Mouse (Mus musculus) lung, postnatal 0 days (tissue): Measurements from ENCODE around the gene Bad. TPM values are rescaled to one million over a fixed set of nuclear protein-coding genes. Genes with fewer than 3 reads are reported as not detected.

Experiments
- ATAC-seq: fragments of 200-750 bp; cut with Nextera tagmentation; 2 replicates; pipeline ENCODE4 v1.8.0; 2017; ENCODE audit warnings: moderate library complexity
- DNase-seq: peaks from one replicate; pipeline ENCODE4 v3.0.0-alpha.2; 2016; ENCODE audit warnings: low spot score
- H3K27ac ChIP-seq: fragments of 300-500 bp; sonication (generic); 2 replicates; pipeline ENCODE4 v1.5.1; 2014; ENCODE audit warnings: antibody characterized with exemption, mild to moderate bottlenecking, low read length, mixed read lengths
- H3K27me3 ChIP-seq: fragments of 300-500 bp; sonication (generic); replicated peaks from 2 replicates; pipeline ENCODE4 v1.6.1; 2014; ENCODE audit warnings: low read length, mixed read lengths; ENCODE audit not compliant: insufficient read depth
- H3K36me3 ChIP-seq: fragments of 300-500 bp; sonication (generic); 2 replicates; pipeline ENCODE4 v1.6.1; 2014; ENCODE audit warnings: low read length, mixed read lengths; ENCODE audit not compliant: insufficient read depth
- H3K4me1 ChIP-seq: fragments of 300-500 bp; sonication (generic); 2 replicates; pipeline ENCODE4 v1.6.1; 2014; ENCODE audit warnings: antibody characterized with exemption, low read depth, low read length, mixed read lengths; ENCODE audit not compliant: insufficient read depth
- H3K4me2 ChIP-seq: fragments of 300-500 bp; sonication (generic); replicated peaks from 2 replicates; pipeline ENCODE4 v1.6.1; 2014; ENCODE audit warnings: low read depth, mild to moderate bottlenecking, low read length, moderate library complexity, mixed read lengths
- H3K4me3 ChIP-seq: fragments of 300-500 bp; sonication (generic); 2 replicates; pipeline ENCODE4 v1.5.1; 2014; ENCODE audit warnings: low read depth, low read length
- H3K9ac ChIP-seq: fragments of 300-500 bp; sonication (generic); replicated peaks from 2 replicates; pipeline ENCODE4 v1.6.1; 2014; ENCODE audit warnings: low read depth, mild to moderate bottlenecking
- H3K9me3 ChIP-seq: fragments of 300-500 bp; sonication (generic); 2 replicates; pipeline ENCODE4 v1.6.1; 2016; ENCODE audit warnings: low read length, mixed read lengths
- CTCF ChIP-seq: IDR thresholded peaks from 2 replicates; pipeline ENCODE4 v1.5.1; 2016; ENCODE audit warnings: antibody characterized with exemption, mild to moderate bottlenecking
- EP300 ChIP-seq: IDR thresholded peaks from 2 replicates; pipeline ENCODE4 v1.6.1; 2016; ENCODE audit warnings: antibody characterized with exemption, mild to moderate bottlenecking, control low read depth
- WGBS: fragments of 180-500 bp; shearing (Covaris S2); extraction: QIAGEN DNeasy Blood & Tissue Kit; methylation state at CpG from one replicate; pipeline ENCODE4 v1.1.7; 2014; 5-methylcytosine and 5-hydroxymethylcytosine counted together
- polyA plus RNA-seq: library from polyadenylated mRNA; unstranded; fragments of >200 nt; fragmentation: Nextera tagmentation; extraction: Ambion mirVana; gene quantifications from 2 replicates; pipeline ENCODE4 v1.2.1, GENCODE M21; 2015

Gene Bad
- polyA plus RNA-seq, 1 experiment from 2014 or later: 106 TPM

DNA sequence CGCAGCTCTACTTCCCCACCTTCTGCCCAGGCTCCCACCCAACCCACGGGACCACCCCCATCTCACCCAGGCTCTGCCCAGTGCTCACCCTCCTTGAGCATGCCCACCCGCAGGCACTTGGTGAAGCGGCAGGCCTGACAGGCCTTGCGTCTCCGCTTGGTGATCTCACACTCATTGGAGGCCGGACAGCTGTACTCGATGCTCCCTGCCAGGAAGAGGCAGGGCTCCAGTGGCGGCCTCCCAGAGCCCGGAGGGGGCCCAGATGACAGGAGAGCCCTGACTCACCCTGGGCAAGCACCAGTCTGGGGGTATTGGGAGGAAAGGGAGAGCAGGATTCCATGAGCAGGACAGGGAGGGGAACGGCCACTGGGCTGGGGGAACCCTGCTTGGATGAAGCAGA is 27.7 kb upstream of the Bad start:
- no peaks in the 10 kb centered on the region; the same call in 1 of the 2 replicates for H3K4me1 ChIP-seq
- no peak overlapping the region for H3K4me3 ChIP-seq
- no peaks in the 10 kb centered on the region for H3K9me3 ChIP-seq
- no peaks in the 10 kb centered on the region for H3K27me3 ChIP-seq
- peaks cover 4% of the 10 kb centered on the region; the same call in 1 of the 2 replicates for H3K36me3 ChIP-seq
- DNase-seq: no peak
- no peak overlapping the region for H3K9ac ChIP-seq
- H3K4me2 ChIP-seq: no peak overlapping the region
- no peak overlapping the region for H3K27ac ChIP-seq
- WGBS: 75% methylated on average over 11 of the region's 11 CpGs
- no peak for ATAC-seq
- no peak for TF ChIP-seq EP300
- no peak for TF ChIP-seq CTCF

DNA sequence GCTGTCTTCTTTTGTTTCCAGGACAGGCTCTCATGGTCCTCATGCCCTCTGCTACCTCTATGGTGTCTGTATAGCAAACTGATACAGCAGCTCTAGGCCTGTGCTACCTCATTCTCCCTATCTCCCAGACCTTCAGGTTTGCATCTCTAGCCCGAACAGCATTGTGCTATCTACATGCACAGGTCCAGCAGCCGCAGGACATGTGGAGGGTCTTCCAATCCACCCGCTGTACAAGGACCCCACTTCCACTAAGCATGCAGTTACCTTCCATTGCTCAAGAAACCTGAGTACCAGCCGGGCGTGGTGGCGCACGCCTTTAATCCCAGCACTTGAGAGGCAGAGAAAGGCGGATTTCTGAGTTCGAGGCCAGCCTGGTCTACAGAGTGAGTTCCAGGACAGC is 27.1 kb upstream of the Bad start:
- Histone ChIP-seq H3K4me1 (no peaks in the 10 kb centered on the region), H3K4me3 (no peak overlapping the region), H3K36me3 (peaks cover 4% of the 10 kb centered on the region; the same call in 1 of the 2 replicates), H3K9me3 (no peaks in the 10 kb centered on the region), H3K9ac (no peak overlapping the region), H3K4me2 (no peak overlapping the region), H3K27me3 (no peaks in the 10 kb centered on the region), H3K27ac (no peak overlapping the region)
- WGBS: 90% methylated on average over 9 of the region's 9 CpGs
- TF ChIP-seq EP300: no peak
- no peak for DNase-seq
- no peak for ATAC-seq

DNA sequence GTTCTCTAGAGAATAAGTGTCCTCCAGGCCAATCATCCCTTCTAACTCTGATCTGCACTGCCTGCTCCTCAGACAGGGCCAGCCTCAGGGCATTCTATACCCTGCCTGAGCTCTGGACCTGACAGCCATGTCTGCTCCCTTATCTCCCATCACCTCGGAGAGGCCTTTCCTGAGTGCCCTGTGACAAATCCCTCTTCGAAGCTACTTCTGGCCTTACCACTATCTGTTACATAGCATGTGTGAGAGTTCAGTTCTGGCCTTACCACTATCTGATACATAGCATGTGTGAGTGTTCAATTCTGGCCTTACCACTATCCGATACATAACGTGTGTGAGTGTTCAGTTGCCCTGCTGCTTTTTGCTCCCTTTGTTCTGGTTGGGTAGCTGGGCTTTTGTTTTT is 26.4 kb upstream of the Bad start:
- H3K9me3 ChIP-seq: no peaks in the 10 kb centered on the region
- H3K36me3 ChIP-seq: peaks cover 4% of the 10 kb centered on the region; the same call in 1 of the 2 replicates
- TF ChIP-seq CTCF: no peak
- H3K4me2 ChIP-seq: no peak overlapping the region
- no peak overlapping the region for H3K4me3 ChIP-seq
- no peak for ATAC-seq
- DNase-seq: no peak
- 67% methylated on average over 4 of the region's 4 CpGs for WGBS
- H3K27me3 ChIP-seq: no peaks in the 10 kb centered on the region
- peaks cover 5% of the 10 kb centered on the region for H3K4me1 ChIP-seq
- no peak overlapping the region for H3K27ac ChIP-seq
- H3K9ac ChIP-seq: no peak overlapping the region

DNA sequence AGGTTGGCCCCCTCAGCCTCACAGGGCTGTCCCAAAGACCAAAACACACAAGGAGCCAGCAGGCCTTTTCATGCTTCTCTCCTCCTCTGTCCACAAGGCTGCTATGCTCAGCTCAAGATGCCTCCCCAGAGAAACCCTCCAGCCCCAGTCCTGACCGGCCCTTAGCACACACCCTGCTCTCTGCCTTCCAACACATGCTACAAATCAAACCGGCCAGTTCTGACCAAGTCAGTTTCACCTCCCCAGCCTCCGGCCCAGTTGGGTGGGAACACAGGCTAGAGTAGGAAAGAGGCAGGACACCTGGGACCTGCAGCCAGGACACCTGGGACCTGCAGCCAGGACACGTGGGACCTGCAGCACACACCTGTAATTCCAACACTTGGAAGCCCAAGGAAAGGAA is 25.2 kb upstream of the Bad start:
- TF ChIP-seq EP300: no peak
- no peak for TF ChIP-seq CTCF
- no peak overlapping the region for H3K9ac ChIP-seq

DNA sequence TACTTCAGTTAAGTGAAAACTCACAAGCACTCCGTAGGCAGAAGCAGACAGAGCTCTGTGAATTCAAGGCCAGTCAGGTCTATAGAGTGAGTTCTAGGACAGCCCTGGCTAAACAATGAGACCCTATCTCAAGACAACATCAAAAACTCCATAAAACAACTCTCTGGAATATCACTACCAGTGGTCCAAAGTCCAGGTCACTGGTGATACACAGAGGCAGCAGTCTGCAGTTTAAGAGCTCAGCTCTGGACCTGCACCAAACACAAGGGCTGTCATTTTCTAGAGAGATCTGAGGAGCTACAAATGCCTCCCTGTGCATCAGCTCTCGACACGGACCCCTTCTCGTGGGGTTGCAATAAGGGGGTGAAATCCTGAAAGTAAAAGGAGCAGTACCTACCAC is 23.3 kb upstream of the Bad start:
- Histone ChIP-seq H3K4me2 (no peak overlapping the region), H3K36me3 (no peaks in the 10 kb centered on the region), H3K9ac (no peak overlapping the region), H3K27me3 (no peaks in the 10 kb centered on the region; the same call in 1 of the 2 replicates), H3K9me3 (no peaks in the 10 kb centered on the region), H3K4me1 (peaks cover 15% of the 10 kb centered on the region), H3K27ac (no peak overlapping the region), H3K4me3 (no peak overlapping the region)
- TF ChIP-seq CTCF (no peak), EP300 (no peak)
- no peak for DNase-seq
- 86% methylated on average over 4 of the region's 4 CpGs for WGBS
- no peak for ATAC-seq

More for the DNA sequence above, 25.2 kb upstream of the Bad start:
- WGBS: 74% methylated on average over 4 of the region's 4 CpGs
- Histone ChIP-seq H3K4me1 (peaks cover 11% of the 10 kb centered on the region), H3K4me3 (no peak overlapping the region), H3K4me2 (no peak overlapping the region), H3K27ac (no peak overlapping the region), H3K36me3 (peaks cover 4% of the 10 kb centered on the region; the same call in 1 of the 2 replicates), H3K27me3 (no peaks in the 10 kb centered on the region), H3K9me3 (no peaks in the 10 kb centered on the region)
- no peak for ATAC-seq
- no peak for DNase-seq

DNA sequence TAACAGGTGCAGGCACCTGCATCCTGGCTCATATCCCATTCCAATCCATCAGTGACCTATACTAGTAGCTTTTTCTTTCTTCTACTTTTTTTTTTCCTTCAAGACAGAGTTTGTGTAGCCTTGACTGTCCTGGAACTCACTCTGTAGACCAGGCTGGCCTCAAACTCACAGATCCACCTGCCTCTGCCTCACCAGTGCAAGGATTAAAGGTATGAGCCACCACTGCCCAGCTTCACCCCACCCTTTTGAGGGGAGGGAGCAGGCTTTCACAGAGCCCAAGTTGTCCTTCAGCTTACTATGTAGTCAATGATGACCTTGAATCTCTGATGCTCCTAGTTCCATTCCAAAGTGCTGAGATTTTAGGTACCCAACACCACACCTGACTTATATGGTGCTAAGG is 22.2 kb upstream of the Bad start:
- peaks cover 15% of the 10 kb centered on the region for H3K4me1 ChIP-seq
- H3K4me2 ChIP-seq: no peak overlapping the region
- no peak overlapping the region for H3K4me3 ChIP-seq
- H3K9ac ChIP-seq: no peak overlapping the region
- no peak for ATAC-seq
- no peak overlapping the region for H3K27ac ChIP-seq
- H3K36me3 ChIP-seq: no peaks in the 10 kb centered on the region
- TF ChIP-seq EP300 (no peak), CTCF (no peak)
- no peaks in the 10 kb centered on the region for H3K9me3 ChIP-seq
- H3K27me3 ChIP-seq: no peaks in the 10 kb centered on the region; the same call in 1 of the 2 replicates
- no peak for DNase-seq
